Mouse (Mus musculus): ENCODE measurements at regions not wholly inside any gene's neighbourhood (a gene's known extent, or its start where the extent isn't known, plus 50 kb on each side); places are given as distances from the start of the nearest gene placed in this dataset.

GRCm38 (mm10) chr13:58746056-58746455 is 60.3 kb upstream of the Ntrk2 start:
- TF ChIP-seq CTCF (IDR thresholded peaks at IDR 0.05; ENCODE audit: low read depth): no peak
- TF ChIP-seq EP300 (optimal IDR thresholded peaks at IDR 0.05): no peak
